Mouse (Mus musculus): ENCODE results near the gene Dcaf15. TPM values are rescaled to one million over a fixed set of nuclear protein-coding genes. Genes with fewer than 3 reads are reported as not detected.

Dcaf15 gene
- 39.0 and 44.7 TPM in 2 replicates for polyA plus RNA-seq (2012; rRNA removed)

- 3% methylated on average over 42 of the region's 42 CpGs for WGBS
- no peaks in the 10 kb centered on the region for H3K27me3 ChIP-seq (ENCODE audit: control insufficient read depth, insufficient read depth, low read length)
- peak; percentile 70; the same call in 1 of the 2 replicates for TF ChIP-seq POLR2A (IDR thresholded peaks at IDR 0.05; ENCODE audit: borderline replicate concordance, insufficient read depth, low read length)
- TF ChIP-seq CTCF (IDR thresholded peaks at IDR 0.05; ENCODE audit: borderline replicate concordance, insufficient read depth, low read depth, low read length) = no peak
- H3K4me1 ChIP-seq (ENCODE audit: control insufficient read depth, insufficient read depth, low read length) = peaks cover 21% of the 10 kb centered on the region
- H3K4me3 ChIP-seq (replicated peaks; ENCODE audit: insufficient read depth, low read depth, low read length) = peak within 1 kb of the TSS; percentile 90
- peak within 1 kb of the TSS; percentile 42 for H3K27ac ChIP-seq (ENCODE audit: insufficient read depth, low read length)
- DNase-seq = peak; percentile 98 to 99
Measured at GRCm38 (mm10) chr8:84104697-84105609, at the start of gene Dcaf15. Dcaf15 (minus strand) TSS chr8:84104768.

GRCm38 (mm10) chr8:84149181-84149580, 44.6 kb upstream of the Dcaf15 start:
- Histone ChIP-seq H3K27me3 (ENCODE audit: control insufficient read depth, insufficient read depth, low read length) (no peaks in the 10 kb centered on the region), H3K4me1 (ENCODE audit: control insufficient read depth, insufficient read depth, low read length) (peaks cover 11% of the 10 kb centered on the region), H3K27ac (ENCODE audit: insufficient read depth, low read length) (no peak overlapping the region), H3K4me3 (replicated peaks; ENCODE audit: insufficient read depth, low read depth, low read length) (no peak overlapping the region)
- no peak for DNase-seq
- WGBS = 80% methylated on average over 3 of the region's 3 CpGs
- TF ChIP-seq POLR2A (IDR thresholded peaks at IDR 0.05; ENCODE audit: borderline replicate concordance, insufficient read depth, low read length) (no peak), CTCF (IDR thresholded peaks at IDR 0.05; ENCODE audit: borderline replicate concordance, insufficient read depth, low read depth, low read length) (no peak)

GRCm38 (mm10) chr8:84148531-84148850, 43.9 kb upstream of the Dcaf15 start:
- no peak overlapping the region for H3K27ac ChIP-seq (ENCODE audit: insufficient read depth, low read length)
- 37% methylated on average over 5 of the region's 5 CpGs for WGBS
- H3K27me3 ChIP-seq (ENCODE audit: control insufficient read depth, insufficient read depth, low read length) = no peaks in the 10 kb centered on the region

GRCm38 (mm10) chr8:84147769-84148530, 43.4 kb upstream of the Dcaf15 start, which contains the start of the genes Cc2d1a and 4930432K21Rik:
Cc2d1a (minus strand) TSS chr8:84147936.
4930432K21Rik (plus strand) TSS chr8:84148025.
- no peaks in the 10 kb centered on the region for H3K27me3 ChIP-seq (ENCODE audit: control insufficient read depth, insufficient read depth, low read length)

More at GRCm38 (mm10) chr8:84148531-84148850, 43.9 kb upstream of the Dcaf15 start:
- H3K4me3 ChIP-seq (replicated peaks; ENCODE audit: insufficient read depth, low read depth, low read length) = peak overlapping the region; percentile 57
- no peak for TF ChIP-seq CTCF (IDR thresholded peaks at IDR 0.05; ENCODE audit: borderline replicate concordance, insufficient read depth, low read depth, low read length)
- peaks cover 11% of the 10 kb centered on the region for H3K4me1 ChIP-seq (ENCODE audit: control insufficient read depth, insufficient read depth, low read length)
- peak in 1 of 2 experiments; percentile 41 for DNase-seq

GRCm38 (mm10) chr8:84147324-84147766, 42.8 kb upstream of the Dcaf15 start:
- no peaks in the 10 kb centered on the region for H3K27me3 ChIP-seq (ENCODE audit: control insufficient read depth, insufficient read depth, low read length)
- H3K4me1 ChIP-seq (ENCODE audit: control insufficient read depth, insufficient read depth, low read length) = peaks cover 11% of the 10 kb centered on the region
- 6% methylated on average over 14 of the region's 14 CpGs for WGBS
- H3K27ac ChIP-seq (ENCODE audit: insufficient read depth, low read length) = no peak overlapping the region; the same call in 1 of the 2 replicates
- H3K4me3 ChIP-seq (replicated peaks; ENCODE audit: insufficient read depth, low read depth, low read length) = peak overlapping the region; percentile 57
- no peak for DNase-seq
- TF ChIP-seq POLR2A (IDR thresholded peaks at IDR 0.05; ENCODE audit: borderline replicate concordance, insufficient read depth, low read length) (no peak), CTCF (IDR thresholded peaks at IDR 0.05; ENCODE audit: borderline replicate concordance, insufficient read depth, low read depth, low read length) (no peak)

More at GRCm38 (mm10) chr8:84147769-84148530, 43.4 kb upstream of the Dcaf15 start, which contains the start of the genes Cc2d1a and 4930432K21Rik:
- no peak; the same call in 1 of the 2 replicates for TF ChIP-seq CTCF (IDR thresholded peaks at IDR 0.05; ENCODE audit: borderline replicate concordance, insufficient read depth, low read depth, low read length)
- TF ChIP-seq POLR2A (IDR thresholded peaks at IDR 0.05; ENCODE audit: borderline replicate concordance, insufficient read depth, low read length) = peak; percentile 94
- peak; percentile 97 to 98 for DNase-seq
- Histone ChIP-seq H3K27ac (ENCODE audit: insufficient read depth, low read length) (no peak within 1 kb of the TSS; the same call in 1 of the 2 replicates), H3K4me1 (ENCODE audit: control insufficient read depth, insufficient read depth, low read length) (peaks cover 11% of the 10 kb centered on the region), H3K4me3 (replicated peaks; ENCODE audit: insufficient read depth, low read depth, low read length) (peak within 1 kb of the TSS; percentile 57)
- 11% methylated on average over 49 of the region's 49 CpGs for WGBS

GRCm38 (mm10) chr8:84144636-84145245, 40.2 kb upstream of the Dcaf15 start:
- H3K4me1 ChIP-seq (ENCODE audit: control insufficient read depth, insufficient read depth, low read length) = peaks cover 11% of the 10 kb centered on the region
- H3K27me3 ChIP-seq (ENCODE audit: control insufficient read depth, insufficient read depth, low read length) = no peaks in the 10 kb centered on the region
- WGBS = 78% methylated on average over 8 of the region's 8 CpGs
- DNase-seq = no peak
- H3K4me3 ChIP-seq (replicated peaks; ENCODE audit: insufficient read depth, low read depth, low read length) = no peak overlapping the region
- no peak overlapping the region for H3K27ac ChIP-seq (ENCODE audit: insufficient read depth, low read length)
- TF ChIP-seq CTCF (IDR thresholded peaks at IDR 0.05; ENCODE audit: borderline replicate concordance, insufficient read depth, low read depth, low read length) = no peak
- no peak for TF ChIP-seq POLR2A (IDR thresholded peaks at IDR 0.05; ENCODE audit: borderline replicate concordance, insufficient read depth, low read length)

- 73% methylated on average over 4 of the region's 4 CpGs for WGBS
- H3K27ac ChIP-seq (ENCODE audit: insufficient read depth, low read length) = no peak overlapping the region
- TF ChIP-seq CTCF (IDR thresholded peaks at IDR 0.05; ENCODE audit: borderline replicate concordance, insufficient read depth, low read depth, low read length) = no peak
- H3K27me3 ChIP-seq (ENCODE audit: control insufficient read depth, insufficient read depth, low read length) = no peaks in the 10 kb centered on the region
- no peak for DNase-seq
- H3K4me1 ChIP-seq (ENCODE audit: control insufficient read depth, insufficient read depth, low read length) = no peaks in the 10 kb centered on the region
- H3K4me3 ChIP-seq (replicated peaks; ENCODE audit: insufficient read depth, low read depth, low read length) = no peak overlapping the region
Measured at GRCm38 (mm10) chr8:84140838-84141237, 36.3 kb upstream of the Dcaf15 start.
